Mouse (Mus musculus): ENCODE results near the gene Zfp747. TPM values are rescaled to one million over a fixed set of nuclear protein-coding genes. Genes with fewer than 3 reads are reported as not detected.
A peak's percentile ranks its signal among the peaks of the same experiment; 100 is the strongest.
"Not testable (repeated sequence)": the region's sequence is repeated elsewhere in the genome, so short reads cannot be mapped to it uniquely, and the experiment has no call there.

Zfp747 gene
- polyA plus RNA-seq, 1 experiment from 2014 or later: 9.8 TPM

DNA sequence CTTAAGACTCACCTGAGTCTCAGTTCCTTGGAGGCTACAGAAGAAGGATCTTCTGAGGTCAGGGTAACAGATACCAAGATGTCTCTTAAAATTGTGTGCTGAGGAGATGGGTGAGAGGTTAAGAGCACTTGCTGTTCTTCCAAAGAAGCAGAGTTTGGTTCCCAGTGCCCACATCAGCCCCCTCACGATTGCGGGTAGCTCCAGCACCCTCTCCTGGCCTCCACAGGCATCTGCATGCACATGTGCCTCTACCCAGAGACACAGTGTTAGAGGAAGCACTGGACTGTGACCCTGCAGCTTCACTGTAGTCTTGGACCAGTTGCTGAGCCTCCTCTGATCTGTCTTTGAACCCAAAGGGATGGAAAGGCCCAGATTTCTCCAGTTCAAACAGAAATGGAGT, 27.1 kb upstream of the Zfp747 start:
- Histone ChIP-seq H3K4me1 (replicated peaks; ENCODE audit: control insufficient read depth, insufficient read depth, low read length) (no peaks in the 10 kb centered on the region; the same call in 1 of the 2 replicates), H3K4me3 (ENCODE audit: low read depth, low read length) (no peak overlapping the region), H3K9ac (ENCODE audit: low read length) (no peak overlapping the region), H3K27ac (ENCODE audit: low read depth) (no peak overlapping the region), H3K27me3 (replicated peaks; ENCODE audit: control insufficient read depth, insufficient read depth, low read length) (no peaks in the 10 kb centered on the region), H3K36me3 (ENCODE audit: control insufficient read depth, insufficient read depth, low read length) (no peaks in the 10 kb centered on the region), H3K9me3 (ENCODE audit: control insufficient read depth, low read length) (peaks cover 4% of the 10 kb centered on the region; the same call in 1 of the 2 replicates), H3K4me2 (ENCODE audit: low read length) (no peak overlapping the region)
- 51% methylated on average over 2 of the region's 2 CpGs for WGBS
- DNase-seq (ENCODE audit: low spot score): no peak
- no peak for ATAC-seq (replicated peaks; ENCODE audit: low FRiP score, low TSS enrichment, low read depth)

DNA sequence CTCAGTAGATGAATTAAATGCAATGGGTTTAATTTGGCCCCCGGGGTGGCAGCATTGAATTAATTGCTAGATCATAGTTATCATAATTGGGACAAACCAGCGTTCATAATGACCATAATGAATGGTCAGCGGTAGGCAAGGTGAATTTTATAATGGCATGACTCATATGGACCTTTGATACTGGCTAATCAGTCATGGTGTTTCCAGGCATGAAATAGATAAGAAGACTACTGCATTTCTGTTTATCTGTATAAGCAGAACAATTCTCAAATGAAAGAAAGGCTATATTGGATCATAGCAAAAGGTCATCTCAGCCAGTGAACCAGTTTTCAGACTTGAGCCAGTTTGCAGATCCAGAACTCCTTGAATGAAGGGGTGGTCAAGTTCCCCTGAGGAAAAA, 24.5 kb upstream of the Zfp747 start:
- no peak for DNase-seq (ENCODE audit: low spot score)
- Histone ChIP-seq H3K4me3 (ENCODE audit: low read depth, low read length) (no peak overlapping the region), H3K9me3 (ENCODE audit: control insufficient read depth, low read length) (peaks cover 4% of the 10 kb centered on the region; the same call in 1 of the 2 replicates), H3K27ac (ENCODE audit: low read depth) (no peak overlapping the region), H3K27me3 (replicated peaks; ENCODE audit: control insufficient read depth, insufficient read depth, low read length) (no peaks in the 10 kb centered on the region), H3K9ac (ENCODE audit: low read length) (no peak overlapping the region), H3K36me3 (ENCODE audit: control insufficient read depth, insufficient read depth, low read length) (no peaks in the 10 kb centered on the region), H3K4me1 (replicated peaks; ENCODE audit: control insufficient read depth, insufficient read depth, low read length) (no peaks in the 10 kb centered on the region), H3K4me2 (ENCODE audit: low read length) (no peak overlapping the region)
- ATAC-seq (replicated peaks; ENCODE audit: low FRiP score, low TSS enrichment, low read depth): no peak
- WGBS: 66% methylated on average over 3 of the region's 3 CpGs

DNA sequence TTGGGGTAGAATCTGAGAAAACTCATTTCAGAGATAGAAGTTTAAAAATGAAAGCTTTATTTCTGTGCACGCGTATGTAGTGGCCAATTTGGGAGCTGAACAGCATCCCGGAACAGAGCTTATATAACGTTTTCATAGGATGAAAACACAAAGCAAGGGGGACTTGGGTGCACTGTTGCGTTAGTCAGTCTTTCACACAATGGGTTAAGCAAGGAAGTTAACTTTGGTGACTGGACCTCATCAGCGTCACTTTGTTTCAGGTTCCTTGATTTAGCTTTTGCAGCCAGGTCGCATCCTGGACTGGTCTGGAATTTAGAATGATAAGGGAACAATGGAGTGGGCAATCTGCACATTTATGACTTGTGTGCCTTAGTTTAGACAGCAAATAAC, 18.1 kb upstream of the Zfp747 start:
- Histone ChIP-seq H3K36me3 (ENCODE audit: control insufficient read depth, insufficient read depth, low read length) (peaks cover 12% of the 10 kb centered on the region), H3K27ac (ENCODE audit: low read depth) (peak overlapping the region; percentile 69), H3K27me3 (replicated peaks; ENCODE audit: control insufficient read depth, insufficient read depth, low read length) (no peaks in the 10 kb centered on the region), H3K9ac (ENCODE audit: low read length) (peak overlapping the region; percentile 38), H3K9me3 (ENCODE audit: control insufficient read depth, low read length) (no peaks in the 10 kb centered on the region), H3K4me1 (replicated peaks; ENCODE audit: control insufficient read depth, insufficient read depth, low read length) (peaks cover 12% of the 10 kb centered on the region), H3K4me3 (ENCODE audit: low read depth, low read length) (peak overlapping the region; percentile 67), H3K4me2 (ENCODE audit: low read length) (peak overlapping the region; percentile 61)
- WGBS: 9% methylated on average over 7 of the region's 7 CpGs
- DNase-seq (ENCODE audit: low spot score) (no peak), ATAC-seq (replicated peaks; ENCODE audit: low FRiP score, low TSS enrichment, low read depth) (no peak)

DNA sequence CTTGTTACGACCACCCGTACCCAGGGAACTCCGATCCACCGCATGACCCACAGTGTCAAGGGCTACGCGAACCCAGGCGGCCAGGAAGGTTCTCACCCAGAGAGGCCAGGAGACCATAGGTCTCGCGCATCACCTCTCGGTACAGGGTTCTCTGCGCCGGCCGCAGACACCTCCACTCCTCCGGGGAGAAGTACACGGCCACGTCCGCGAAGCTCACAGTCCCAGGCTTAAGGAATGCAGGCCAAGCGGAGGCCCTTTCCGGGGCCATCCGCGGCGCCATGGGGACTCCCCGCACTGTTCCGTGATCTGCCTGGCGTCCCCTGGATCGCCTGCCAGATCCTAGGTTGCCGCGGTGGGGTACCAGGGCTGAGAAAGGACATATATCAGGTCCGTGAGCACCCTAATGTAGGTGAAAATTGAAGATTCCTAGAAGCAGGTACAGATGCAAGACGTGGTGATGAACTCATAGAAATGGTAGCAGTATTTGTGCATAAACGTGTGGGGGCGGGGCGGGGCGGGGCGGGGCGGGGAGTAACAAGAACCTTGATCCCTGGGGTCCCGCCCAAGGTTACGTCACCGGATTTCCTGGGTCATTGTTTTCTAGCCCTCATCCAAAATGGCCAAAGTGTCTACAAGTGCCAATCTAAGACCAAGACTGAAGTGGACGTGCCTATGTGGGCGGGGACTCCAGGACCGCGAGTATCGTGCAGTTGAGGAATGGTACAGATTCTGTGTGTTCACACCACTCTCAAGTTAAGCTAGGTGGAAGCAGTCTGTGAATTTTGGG, 17.5 kb upstream of the Zfp747 start, which contains the start of gene E430018J23Rik:
Gene E430018J23Rik, minus strand, starts transcription at position 473 of the 787 bp plus-strand sequence.
- Histone ChIP-seq H3K27me3 (replicated peaks; ENCODE audit: control insufficient read depth, insufficient read depth, low read length) (no peaks in the 10 kb centered on the region), H3K36me3 (ENCODE audit: control insufficient read depth, insufficient read depth, low read length) (peaks cover 12% of the 10 kb centered on the region), H3K4me1 (replicated peaks; ENCODE audit: control insufficient read depth, insufficient read depth, low read length) (peaks cover 12% of the 10 kb centered on the region), H3K27ac (ENCODE audit: low read depth) (peak within 1 kb of the TSS; percentile 91), H3K4me3 (ENCODE audit: low read depth, low read length) (peak within 1 kb of the TSS; percentile 67), H3K9me3 (ENCODE audit: control insufficient read depth, low read length) (no peaks in the 10 kb centered on the region), H3K4me2 (ENCODE audit: low read length) (peak within 1 kb of the TSS; percentile 61), H3K9ac (ENCODE audit: low read length) (peak within 1 kb of the TSS; percentile 81)
- ATAC-seq (replicated peaks; ENCODE audit: low FRiP score, low TSS enrichment, low read depth): peak; percentile 94
- peak; percentile 95 for DNase-seq (ENCODE audit: low spot score)
- WGBS: 1% methylated on average over 44 of the region's 45 CpGs

DNA sequence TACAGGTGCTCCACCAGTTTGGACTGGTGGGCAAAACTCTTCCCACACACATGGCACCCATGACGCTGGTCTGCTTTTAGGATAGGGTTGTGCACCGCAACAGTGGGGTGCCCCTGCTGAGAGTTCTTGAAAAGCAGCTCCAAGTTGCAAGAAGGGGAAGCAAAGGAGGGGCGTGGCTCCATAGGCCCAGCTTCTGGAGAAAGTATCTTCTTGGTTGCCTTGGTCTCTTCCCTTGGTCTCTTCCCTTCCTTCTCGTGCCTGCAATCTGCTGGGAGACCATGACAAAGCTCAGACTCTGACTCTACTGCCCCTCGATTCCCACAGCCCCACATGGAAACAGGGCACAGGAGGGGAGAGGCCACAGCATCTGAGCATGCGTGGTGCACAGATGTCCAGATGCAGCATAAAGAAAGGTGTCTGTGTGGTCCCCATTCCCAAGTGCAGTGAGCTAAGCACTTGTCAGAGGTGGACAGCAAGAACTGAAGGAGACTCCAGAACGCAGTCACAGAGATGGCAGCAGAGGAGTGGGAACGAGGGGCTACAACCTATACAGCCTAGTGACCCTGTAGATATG, 16.5 kb upstream of the Zfp747 start:
- Histone ChIP-seq H3K4me3 (ENCODE audit: low read depth, low read length) (peak overlapping the region; percentile 67), H3K27ac (ENCODE audit: low read depth) (no peak overlapping the region), H3K4me2 (ENCODE audit: low read length) (peak overlapping the region; percentile 61), H3K9ac (ENCODE audit: low read length) (peak overlapping the region; percentile 81; the same call in 1 of the 2 replicates), H3K9me3 (ENCODE audit: control insufficient read depth, low read length) (no peaks in the 10 kb centered on the region), H3K27me3 (replicated peaks; ENCODE audit: control insufficient read depth, insufficient read depth, low read length) (no peaks in the 10 kb centered on the region), H3K36me3 (ENCODE audit: control insufficient read depth, insufficient read depth, low read length) (peaks cover 12% of the 10 kb centered on the region), H3K4me1 (replicated peaks; ENCODE audit: control insufficient read depth, insufficient read depth, low read length) (peaks cover 12% of the 10 kb centered on the region)
- DNase-seq (ENCODE audit: low spot score): peak; percentile 51
- ATAC-seq (replicated peaks; ENCODE audit: low FRiP score, low TSS enrichment, low read depth): no peak
- whole genome bisulfite sequencing: 78% methylated on average over 8 of the region's 8 CpGs

DNA sequence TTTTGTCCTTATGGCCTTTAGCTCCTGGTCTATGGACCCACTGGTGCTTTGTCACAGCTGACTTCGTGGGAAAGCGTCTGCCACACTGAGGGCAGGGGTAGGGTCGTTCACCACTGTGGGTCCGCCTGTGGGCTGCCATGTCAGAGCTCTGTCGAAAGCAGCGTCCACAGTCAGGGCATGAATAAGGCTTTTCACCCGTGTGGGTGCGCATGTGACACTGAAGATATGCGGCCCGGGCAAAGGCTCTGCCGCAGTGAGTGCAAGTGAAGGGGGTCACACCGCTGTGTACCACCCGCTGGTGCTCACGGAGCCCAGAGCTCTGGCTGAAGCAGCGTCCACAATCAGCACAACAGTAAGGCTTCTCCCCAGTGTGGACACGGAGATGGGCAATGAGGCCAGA, 15.7 kb upstream of the Zfp747 start:
- Histone ChIP-seq H3K36me3 (ENCODE audit: control insufficient read depth, insufficient read depth, low read length) (peaks cover 12% of the 10 kb centered on the region), H3K4me2 (ENCODE audit: low read length) (no peak overlapping the region), H3K9ac (ENCODE audit: low read length) (no peak overlapping the region), H3K4me3 (ENCODE audit: low read depth, low read length) (no peak overlapping the region), H3K27ac (ENCODE audit: low read depth) (no peak overlapping the region), H3K27me3 (replicated peaks; ENCODE audit: control insufficient read depth, insufficient read depth, low read length) (no peaks in the 10 kb centered on the region), H3K9me3 (ENCODE audit: control insufficient read depth, low read length) (no peaks in the 10 kb centered on the region), H3K4me1 (replicated peaks; ENCODE audit: control insufficient read depth, insufficient read depth, low read length) (peaks cover 12% of the 10 kb centered on the region)
- no peak for DNase-seq (ENCODE audit: low spot score)
- no peak for ATAC-seq (replicated peaks; ENCODE audit: low FRiP score, low TSS enrichment, low read depth)
- 96% methylated on average over 16 of the region's 16 CpGs for WGBS

DNA sequence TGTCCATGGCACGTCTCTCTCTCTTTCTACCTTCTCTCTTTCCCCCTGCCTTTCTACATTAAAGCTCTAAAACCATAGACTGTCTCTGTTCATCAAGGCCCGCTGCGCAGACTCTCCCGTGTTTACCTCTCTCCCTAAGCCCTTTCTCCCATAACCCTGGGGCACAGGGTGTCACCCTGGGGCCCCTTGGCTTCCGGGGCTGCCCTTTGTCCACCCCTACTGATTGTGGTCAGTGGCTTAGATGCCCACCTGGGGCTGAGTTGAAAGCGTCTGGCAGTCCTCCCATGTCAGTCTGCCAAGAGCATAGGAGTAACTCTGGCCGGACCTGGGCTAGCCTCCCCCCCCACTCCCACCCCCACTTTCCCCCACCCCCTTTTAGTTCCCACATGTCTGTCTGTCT, 14.5 kb upstream of the Zfp747 start:
- no peaks in the 10 kb centered on the region for H3K9me3 ChIP-seq (ENCODE audit: control insufficient read depth, low read length)
- no peak overlapping the region for H3K27ac ChIP-seq (ENCODE audit: low read depth)
- H3K36me3 ChIP-seq (ENCODE audit: control insufficient read depth, insufficient read depth, low read length): peaks cover 12% of the 10 kb centered on the region
- H3K4me1 ChIP-seq (replicated peaks; ENCODE audit: control insufficient read depth, insufficient read depth, low read length): peaks cover 12% of the 10 kb centered on the region
- no peaks in the 10 kb centered on the region for H3K27me3 ChIP-seq (replicated peaks; ENCODE audit: control insufficient read depth, insufficient read depth, low read length)
- no peak overlapping the region for H3K4me2 ChIP-seq (ENCODE audit: low read length)
- H3K4me3 ChIP-seq (ENCODE audit: low read depth, low read length): no peak overlapping the region
- ATAC-seq (replicated peaks; ENCODE audit: low FRiP score, low TSS enrichment, low read depth): no peak
- no peak overlapping the region for H3K9ac ChIP-seq (ENCODE audit: low read length)
- no peak for DNase-seq (ENCODE audit: low spot score)
- WGBS: 77% methylated on average over 7 of the region's 7 CpGs

DNA sequence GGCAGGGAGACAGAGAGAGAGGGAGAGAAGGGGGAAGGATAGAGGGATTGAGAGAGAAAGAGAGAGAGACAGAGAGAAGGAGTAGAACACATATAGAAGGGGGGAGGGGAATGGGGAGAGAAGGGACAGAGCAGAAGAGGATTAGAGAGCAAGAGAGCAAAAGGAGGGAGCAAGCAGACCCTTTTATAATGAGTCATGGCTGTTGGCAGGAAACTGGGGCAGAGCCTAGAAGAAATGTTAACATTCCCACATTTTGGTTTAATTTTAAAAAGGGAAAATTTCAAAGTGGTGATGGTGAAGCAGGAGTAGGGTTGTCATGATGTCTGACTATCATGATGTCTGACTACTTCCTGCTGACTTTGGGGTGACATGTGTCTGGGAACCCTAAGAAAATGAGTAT, 12.4 kb upstream of the Zfp747 start:
- H3K9ac ChIP-seq (ENCODE audit: low read length); H3K4me2 ChIP-seq (ENCODE audit: low read length); H3K4me3 ChIP-seq (ENCODE audit: low read depth, low read length); H3K27ac ChIP-seq (ENCODE audit: low read depth); ATAC-seq (replicated peaks; ENCODE audit: low FRiP score, low TSS enrichment, low read depth); H3K27me3 ChIP-seq (replicated peaks; ENCODE audit: control insufficient read depth, insufficient read depth, low read length); DNase-seq (ENCODE audit: low spot score); H3K4me1 ChIP-seq (replicated peaks; ENCODE audit: control insufficient read depth, insufficient read depth, low read length); H3K9me3 ChIP-seq (ENCODE audit: control insufficient read depth, low read length): not testable (repeated sequence)
- H3K36me3 ChIP-seq (ENCODE audit: control insufficient read depth, insufficient read depth, low read length): peaks cover 19% of the 10 kb centered on the region

Data from intestine, embryonic 14.5 days (tissue).